Mouse (Mus musculus) Patski (cell line): ENCODE measurements around the gene Zfp992. TPM values are rescaled to one million over a fixed set of nuclear protein-coding genes. Genes with fewer than 3 reads are reported as not detected.
"Not testable (repeated sequence)": the region's sequence is repeated elsewhere in the genome, so short reads cannot be mapped to it uniquely, and the experiment has no call there.

Experiments used
- ATAC-seq: fragments of 100-300 bp; one replicate; pipeline ENCODE4 v1.8.0; 2021
- CTCF ChIA-PET: fragments of 350-600 bp; sonication (Branson Sonifier 250); formaldehyde crosslinking; loops from one replicate; lab custom pipeline; 2022; ENCODE audit warnings: inconsistent platforms; lab: Charles Lee
- POLR2A ChIA-PET: fragments of 350-600 bp; sonication (Branson Sonifier 250); formaldehyde crosslinking; loops from one replicate; lab custom pipeline; 2022; ENCODE audit warnings: antibody characterized with exemption, inconsistent platforms; lab: Charles Lee
- DNase-seq: peaks from one replicate; pipeline ENCODE4 v3.0.0-alpha.2; 2011; ENCODE audit warnings: low read depth, low spot score
- H3K27me3 ChIP-seq: fragments of 371-371 bp; one replicate; pipeline ENCODE4 v1.5.1; 2021
- CTCF ChIP-seq: fragments of 100-300 bp; IDR thresholded peaks from one replicate; pipeline ENCODE4 v1.5.1; 2021
- in situ Hi-C: fragments of 300-500 bp; cut with MboI; formaldehyde crosslinking; loops from 3 replicates; pipeline ENCODE4 v1.11.1; 2018; ENCODE audit warnings: low pct_unique_long_range_greater_than_20kb, mixed read lengths
- polyA plus RNA-seq: library from polyadenylated mRNA; unstranded; gene quantifications from one replicate; pipeline ENCODE4 v1.2.3, GENCODE M21; 2021

Zfp992 gene
- polyA plus RNA-seq, 1 experiment from 2014 or later: 0.86 TPM

DNA sequence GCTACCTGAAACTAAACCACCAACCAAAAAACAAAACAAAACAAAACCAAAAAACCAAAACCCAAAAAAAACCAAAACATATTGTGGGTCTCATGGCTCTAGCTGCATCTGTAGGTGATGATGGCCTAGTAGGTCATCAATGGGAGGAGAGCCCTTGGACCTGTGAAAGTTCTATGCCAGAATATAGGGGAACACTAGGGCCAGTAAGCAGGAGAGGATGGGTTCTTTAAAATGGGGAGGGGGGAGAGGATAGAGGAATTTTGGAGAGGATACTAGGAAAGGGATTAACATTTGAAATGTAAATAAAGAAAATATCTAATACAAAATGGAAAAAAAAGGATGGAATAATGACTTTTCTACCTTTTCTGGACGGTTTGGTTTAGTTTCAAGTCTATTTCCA, 67.7 kb downstream of the Zfp992 start:
- H3K27me3 ChIP-seq: no peaks in the 10 kb centered on the region
- in situ Hi-C loops: no loop called here
- ATAC-seq (no peak), DNase-seq (no peak)
- no peak for TF ChIP-seq CTCF
- ChIA-PET POLR2A (no interaction called here), CTCF (no interaction called here)

DNA sequence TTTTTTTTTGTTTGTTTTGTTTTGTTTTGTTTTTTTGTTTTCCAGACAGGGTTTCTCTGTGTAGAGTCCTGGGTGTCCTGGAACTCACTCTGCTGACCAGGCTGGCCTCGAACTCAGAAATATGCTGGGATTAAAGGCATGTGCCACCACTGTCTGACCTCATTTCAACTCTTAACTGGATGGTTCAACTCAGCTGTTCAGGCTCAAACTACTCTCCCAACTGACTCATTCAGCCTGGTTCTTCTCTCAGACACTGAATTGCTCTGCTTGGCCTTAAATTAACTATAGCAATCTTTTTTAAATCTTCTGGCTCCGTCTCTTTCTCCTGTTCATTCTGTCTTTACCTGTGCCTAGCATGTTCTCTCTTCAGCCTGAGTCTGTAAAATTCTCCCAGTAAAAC, 68.3 kb downstream of the Zfp992 start:
- DNase-seq, CTCF ChIA-PET, in situ Hi-C loops, H3K27me3 ChIP-seq, ATAC-seq, POLR2A ChIA-PET: not testable (repeated sequence)

Other genes starting within 250 kb of the Zfp992 start
- gene Zfp981, start 53.0 kb downstream of the Zfp992 start, polyA plus RNA-seq: 1.4 TPM
- gene Zfp993, start 161.9 kb downstream of the Zfp992 start, polyA plus RNA-seq: 2.4 TPM